Mouse (Mus musculus) left cerebral cortex, postnatal 4 days (tissue): ENCODE results near the gene Ano1. TPM values are rescaled to one million over a fixed set of nuclear protein-coding genes. Genes with fewer than 3 reads are reported as not detected.

Experiments used
- DNase-seq: peaks from one replicate; pipeline ENCODE4 v3.0.0-alpha.2; 2022
- intact Hi-C: fragments of 180-260 bp; cut with DNase I; formaldehyde crosslinking; loops from one replicate; pipeline ENCODE4 v1.15.1; 2025
- total RNA-seq, 2 experiments: library from RNA; stranded (reverse); gene quantifications; 2 replicates each; pipeline ENCODE4 v1.2.3; 2021

The Ano1 gene
- total RNA-seq, 2 experiments from 2014 or later, result 5.3 to 7.6 TPM

DNA sequence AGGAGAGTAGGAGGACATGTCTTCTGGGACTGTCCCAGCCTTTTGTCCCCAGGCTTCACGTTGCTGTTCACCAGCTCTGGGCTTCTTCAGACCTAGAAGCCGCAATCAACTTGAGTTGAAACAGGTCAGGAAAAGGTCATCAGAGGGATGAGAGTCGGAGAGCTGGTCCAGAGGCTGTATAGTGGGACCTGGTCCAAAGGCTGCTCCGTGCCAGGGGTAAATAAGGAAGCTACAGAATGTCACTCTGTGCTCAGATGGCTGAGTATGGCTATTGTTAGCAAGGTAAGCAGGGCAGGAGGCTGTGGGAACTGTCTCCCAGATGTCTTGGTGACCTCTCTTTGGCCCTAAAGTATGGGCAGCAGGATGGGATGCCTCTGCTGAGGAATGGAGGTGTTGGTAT is 147.0 kb downstream of the Ano1 start:
- intact Hi-C loops, result no loop called here
- DNase-seq, result no peak

- DNase-seq, result no peak
- intact Hi-C loops, result no loop called here
Measured at GRCm38 (mm10) chr7:144604291-144604690, 147.5 kb downstream of the Ano1 start.

- DNase-seq, result no peak
Measured at GRCm38 (mm10) chr7:144600333-144600900, 151.4 kb downstream of the Ano1 start.

DNA sequence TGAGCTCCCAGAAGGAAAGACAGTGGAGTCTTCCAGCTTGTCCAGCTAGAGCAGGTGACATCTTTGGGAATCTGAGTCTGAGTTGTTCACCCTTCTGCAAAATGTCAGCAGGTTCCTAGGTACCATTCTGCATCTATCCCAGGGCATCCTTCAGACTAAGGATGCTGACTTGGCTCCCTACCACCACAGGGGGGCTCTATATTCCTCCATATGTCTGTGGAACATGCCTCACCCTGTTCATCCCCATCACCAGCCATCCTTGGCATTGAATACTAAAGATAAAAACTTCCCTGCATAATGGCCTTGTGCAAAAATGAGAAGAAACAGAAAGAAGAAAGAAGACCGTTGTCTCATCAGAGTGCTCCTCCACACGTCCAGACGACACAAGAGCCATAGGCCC is 162.3 kb downstream of the Ano1 start:
- intact Hi-C loops, result loop anchor here (5.0 kb wide), 1 partner anchor 308 kb away; the partner anchor contains the start of gene Fgf15

More at GRCm38 (mm10) chr7:144600333-144600900, 151.4 kb downstream of the Ano1 start:
- intact Hi-C loops, result no loop called here

GRCm38 (mm10) chr7:144587291-144587690 is 164.5 kb downstream of the Ano1 start:
- peak; percentile 58 for DNase-seq
- intact Hi-C loops, result loop anchor here (5.0 kb wide), 1 partner anchor 310 kb away; the partner anchor contains the start of gene Fgf15

More for the DNA sequence above, 162.3 kb downstream of the Ano1 start:
- DNase-seq, result no peak

DNA sequence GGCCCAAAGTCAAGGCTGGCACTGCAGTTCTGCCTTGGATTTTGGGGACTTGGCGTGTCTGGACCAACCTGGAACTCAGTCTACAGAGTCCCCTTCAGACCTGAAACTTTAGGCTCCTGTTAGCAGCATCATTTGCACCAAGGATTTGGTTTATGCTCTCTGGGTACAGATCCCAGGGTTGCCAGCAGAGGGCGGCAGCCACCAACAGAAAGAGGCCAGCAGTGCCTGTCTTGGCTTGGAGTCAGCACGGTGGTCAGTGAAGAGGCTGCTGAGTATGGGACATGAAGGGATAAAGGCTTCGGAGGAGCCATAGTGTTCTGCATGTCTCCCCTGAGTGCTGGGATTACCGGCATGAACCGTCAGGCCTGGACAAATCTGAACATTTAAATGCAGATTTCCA is 166.1 kb downstream of the Ano1 start:
- intact Hi-C loops, result loop anchor here (1.0 to 5.0 kb wide), 2 partner anchors 191 to 312 kb away; partner anchors contain the start of gene Fgf15
- DNase-seq, result peak; percentile 90

DNA sequence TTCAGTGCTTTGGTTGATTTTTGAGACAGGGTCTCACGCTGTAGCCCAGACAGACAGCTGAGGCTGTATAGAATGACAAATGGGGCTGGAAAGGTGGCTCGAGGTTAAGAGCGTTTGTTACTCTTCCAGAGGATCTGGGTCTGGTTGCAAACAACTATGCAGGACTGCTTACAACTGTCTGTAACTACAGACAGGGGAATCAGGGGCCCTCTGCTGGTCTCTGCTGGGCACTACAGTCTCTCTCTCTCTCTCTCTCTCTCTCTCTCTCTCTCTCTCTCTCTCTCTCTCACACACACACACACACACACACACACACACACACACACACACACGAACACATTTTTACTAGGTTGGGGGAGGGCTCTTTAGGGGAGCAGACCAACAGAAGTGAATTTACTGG is 168.2 kb downstream of the Ano1 start:
- intact Hi-C loops, result no loop called here
- peak; percentile 56 for DNase-seq

DNA sequence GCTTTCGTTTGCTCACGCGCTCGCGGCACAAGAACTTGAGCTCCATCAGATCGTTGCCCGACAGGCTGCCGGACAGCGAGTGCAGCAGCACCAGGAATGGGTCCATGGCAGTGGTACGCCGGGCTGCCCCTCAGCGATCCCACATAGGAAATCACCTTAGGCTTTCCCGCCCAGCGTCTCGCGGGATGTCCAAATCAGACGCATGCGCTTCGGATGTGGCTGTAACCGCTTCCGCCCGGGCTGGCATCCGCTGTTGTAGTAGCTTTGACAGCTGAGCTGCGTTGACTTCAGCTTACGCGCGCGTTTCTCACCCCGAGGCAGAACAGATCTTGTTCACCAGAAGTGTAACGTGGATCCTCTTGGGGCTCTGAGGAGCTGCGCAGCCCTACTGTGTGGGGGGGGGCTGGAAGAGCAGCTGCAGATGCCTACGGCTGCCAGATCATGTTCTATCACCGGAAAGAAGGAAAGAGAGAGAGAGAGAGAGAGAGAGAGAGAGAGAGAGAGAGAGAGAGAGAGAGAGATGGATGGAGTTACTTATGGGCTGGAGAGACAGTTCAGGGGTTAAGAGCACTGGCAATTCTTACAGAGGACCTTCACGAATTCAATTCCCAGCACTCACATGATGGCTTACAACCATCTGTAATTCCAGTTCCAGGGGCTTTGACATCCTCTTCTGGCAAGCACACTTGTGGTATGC is 169.3 kb downstream of the Ano1 start, which contains the start of gene Fadd:
Gene Fadd (minus strand): TSS at position 180 of the 697 bp plus-strand sequence.
- intact Hi-C loops, result no loop called here

DNA sequence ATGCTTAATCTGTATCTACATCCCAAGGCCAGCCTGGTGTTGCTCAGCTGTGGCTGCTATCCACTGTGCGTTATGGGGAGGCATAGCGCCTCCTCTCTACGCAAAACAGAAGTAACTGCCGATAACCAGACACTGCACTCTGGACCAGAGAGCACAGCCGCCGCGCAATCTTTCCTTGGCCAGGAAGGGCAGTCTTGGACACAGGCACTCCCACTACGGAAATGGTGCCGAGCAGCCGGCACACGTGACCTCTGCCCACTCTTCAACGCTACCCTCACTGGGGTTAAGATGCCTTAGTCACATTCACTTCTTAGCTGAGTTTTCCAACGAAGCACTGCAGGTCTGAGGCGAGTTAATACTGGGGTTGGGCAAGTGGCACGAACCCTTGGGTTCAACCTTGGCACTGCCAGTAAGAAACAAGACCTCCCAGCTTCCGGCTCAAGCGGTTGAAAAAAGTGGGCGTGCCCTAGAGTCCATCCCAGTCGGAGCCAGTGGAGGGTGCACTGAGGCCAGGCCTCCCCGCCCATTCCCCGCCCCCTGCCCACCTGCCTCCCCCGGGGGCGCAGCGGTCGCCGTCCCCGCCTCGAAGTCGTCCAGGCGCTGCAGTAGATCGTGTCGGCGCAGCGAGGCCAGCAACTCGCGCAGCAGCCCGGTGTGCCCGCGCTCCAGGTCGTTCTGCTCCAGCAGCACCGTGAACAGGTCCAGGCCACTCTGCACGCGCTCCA is 170.1 kb downstream of the Ano1 start:
- peak; percentile 83 for DNase-seq
- intact Hi-C loops, result no loop called here

More for the DNA sequence above, 169.3 kb downstream of the Ano1 start, which contains the start of gene Fadd:
- DNase-seq, result peak; percentile 95

- DNase-seq, result no peak
- intact Hi-C loops, result no loop called here
Measured at GRCm38 (mm10) chr7:144577876-144578275, 173.9 kb downstream of the Ano1 start.

- intact Hi-C loops, result no loop called here
- no peak for DNase-seq
Measured at GRCm38 (mm10) chr7:144572234-144572633, 179.5 kb downstream of the Ano1 start.

- DNase-seq, result no peak
- intact Hi-C loops, result no loop called here
Measured at GRCm38 (mm10) chr7:144571598-144571997, 180.2 kb downstream of the Ano1 start.

DNA sequence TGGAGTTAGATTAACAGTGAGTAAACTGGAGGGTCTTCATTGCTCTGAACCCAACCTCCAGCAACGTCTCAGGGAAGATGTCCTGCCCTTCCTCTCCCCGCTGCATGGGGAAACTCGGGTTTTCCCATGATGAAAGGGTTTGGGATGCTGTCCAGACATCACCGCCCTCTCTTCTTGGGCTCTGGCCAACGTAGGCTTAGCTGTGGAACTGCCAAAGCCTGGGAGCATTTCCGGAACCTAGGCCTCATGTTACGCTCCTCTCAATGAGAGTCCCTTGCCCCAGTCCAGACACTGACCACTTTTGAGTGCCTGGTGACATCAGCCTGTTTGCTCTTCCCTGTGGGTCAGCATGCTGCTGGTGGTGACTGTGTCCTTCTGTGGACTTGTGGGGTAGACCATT is 182.3 kb downstream of the Ano1 start:
- intact Hi-C loops, result no loop called here
- peak; percentile 38 for DNase-seq

- no peak for DNase-seq
- intact Hi-C loops, result no loop called here
Measured at GRCm38 (mm10) chr7:144568091-144568490, 183.7 kb downstream of the Ano1 start.

- DNase-seq, result no peak
- intact Hi-C loops, result no loop called here
Measured at GRCm38 (mm10) chr7:144566921-144567682, 184.7 kb downstream of the Ano1 start.

- intact Hi-C loops, result no loop called here
- peak; percentile 22 for DNase-seq
Measured at GRCm38 (mm10) chr7:144563456-144564155, 188.2 kb downstream of the Ano1 start.

- intact Hi-C loops, result no loop called here
- DNase-seq, result no peak
Measured at GRCm38 (mm10) chr7:144562016-144562415, 189.8 kb downstream of the Ano1 start.

- no peak for DNase-seq
- intact Hi-C loops, result no loop called here
Measured at GRCm38 (mm10) chr7:144560594-144560993, 191.2 kb downstream of the Ano1 start.

DNA sequence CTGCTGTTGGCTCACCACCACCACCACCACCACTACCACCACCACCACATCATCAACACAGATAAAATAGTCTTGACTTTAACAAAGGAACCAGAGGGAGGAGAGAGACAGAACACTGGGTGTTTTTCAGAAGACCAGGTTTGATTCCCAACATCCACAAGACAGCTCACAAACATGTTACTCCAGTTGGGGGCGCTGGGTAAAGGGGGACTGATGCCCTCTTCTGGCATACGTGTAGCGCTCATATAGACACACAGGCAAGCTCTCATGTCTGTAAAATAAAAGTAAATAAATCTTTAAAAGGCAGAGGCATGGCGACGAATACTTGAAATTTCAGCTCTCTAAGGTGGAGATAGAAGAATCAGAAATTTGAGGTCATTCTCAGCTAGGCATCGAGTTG is 193.2 kb downstream of the Ano1 start:
- intact Hi-C loops, result no loop called here
- DNase-seq, result no peak

DNA sequence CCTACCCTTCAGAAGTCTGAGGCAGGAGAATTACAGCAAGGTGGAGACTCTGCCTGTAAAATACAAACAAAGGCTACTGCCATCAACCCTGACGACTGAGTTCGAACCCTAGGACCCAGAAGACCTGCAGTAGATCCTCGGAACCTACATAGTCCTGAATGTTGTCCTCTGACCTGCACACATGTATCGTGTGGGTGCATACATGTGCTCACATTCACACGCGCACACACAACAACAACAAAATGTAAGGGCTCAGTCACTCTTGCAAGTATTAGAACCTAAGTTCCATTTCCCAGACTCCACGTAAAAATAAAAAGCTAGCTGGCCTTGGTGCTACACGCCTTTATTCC is 197.7 kb downstream of the Ano1 start:
- intact Hi-C loops, result no loop called here
- DNase-seq, result no peak
